Mouse (Mus musculus): Measurements from ENCODE around the gene Rpl23.
A peak's percentile ranks its signal among the peaks of the same experiment; 100 is the strongest.

Gene Rpl23

GRCm38 (mm10) chr11:97781832-97782563 lies at the start of gene Rpl23:
TSS of gene Rpl23 (minus strand) at chr11:97782437.
- DNase-seq (ENCODE audit: low spot score): peak; percentile 98

- no peak for DNase-seq (ENCODE audit: low spot score)
Observed at GRCm38 (mm10) chr11:97832001-97832400, 49.8 kb upstream of the Rpl23 start.

GRCm38 (mm10) chr11:97830501-97830900 lies 48.3 kb upstream of the Rpl23 start:
- no peak for DNase-seq (ENCODE audit: low spot score)

- no peak for DNase-seq (ENCODE audit: low spot score)
Observed at GRCm38 (mm10) chr11:97829913-97830476, 47.8 kb upstream of the Rpl23 start.

- DNase-seq (ENCODE audit: low spot score): no peak
Observed at GRCm38 (mm10) chr11:97829365-97829764, 47.1 kb upstream of the Rpl23 start.

- DNase-seq (ENCODE audit: low spot score): no peak
Observed at GRCm38 (mm10) chr11:97827654-97828053, 45.4 kb upstream of the Rpl23 start.

GRCm38 (mm10) chr11:97826414-97826813 lies 44.2 kb upstream of the Rpl23 start:
- DNase-seq (ENCODE audit: low spot score): no peak

- DNase-seq (ENCODE audit: low spot score): no peak
Observed at GRCm38 (mm10) chr11:97825971-97826370, 43.7 kb upstream of the Rpl23 start.

GRCm38 (mm10) chr11:97825295-97825694 lies 43.1 kb upstream of the Rpl23 start:
- DNase-seq (ENCODE audit: low spot score): no peak

- no peak for DNase-seq (ENCODE audit: low spot score)
Observed at GRCm38 (mm10) chr11:97824895-97825294, 42.7 kb upstream of the Rpl23 start.

- DNase-seq (ENCODE audit: low spot score): no peak
Observed at GRCm38 (mm10) chr11:97824168-97824567, 41.9 kb upstream of the Rpl23 start.

- DNase-seq (ENCODE audit: low spot score): no peak
Observed at GRCm38 (mm10) chr11:97822840-97823603, 40.8 kb upstream of the Rpl23 start.

- DNase-seq (ENCODE audit: low spot score): no peak
Observed at GRCm38 (mm10) chr11:97821401-97822064, 39.3 kb upstream of the Rpl23 start.

- no peak for DNase-seq (ENCODE audit: low spot score)
Observed at GRCm38 (mm10) chr11:97820840-97821239, 38.6 kb upstream of the Rpl23 start.

- DNase-seq (ENCODE audit: low spot score): no peak
Observed at GRCm38 (mm10) chr11:97819923-97820322, 37.7 kb upstream of the Rpl23 start.

- DNase-seq (ENCODE audit: low spot score): no peak
Observed at GRCm38 (mm10) chr11:97819102-97819501, 36.9 kb upstream of the Rpl23 start.

- DNase-seq (ENCODE audit: low spot score): no peak
Observed at GRCm38 (mm10) chr11:97818571-97818970, 36.3 kb upstream of the Rpl23 start.

GRCm38 (mm10) chr11:97818003-97818402 lies 35.8 kb upstream of the Rpl23 start:
- no peak for DNase-seq (ENCODE audit: low spot score)

GRCm38 (mm10) chr11:97817379-97817778 lies 35.1 kb upstream of the Rpl23 start:
- DNase-seq (ENCODE audit: low spot score): no peak

- DNase-seq (ENCODE audit: low spot score): no peak
Observed at GRCm38 (mm10) chr11:97816916-97817315, 34.7 kb upstream of the Rpl23 start.

GRCm38 (mm10) chr11:97816176-97816575 lies 33.9 kb upstream of the Rpl23 start:
- DNase-seq (ENCODE audit: low spot score): no peak

GRCm38 (mm10) chr11:97815736-97816135 lies 33.5 kb upstream of the Rpl23 start:
- DNase-seq (ENCODE audit: low spot score): no peak
